Mouse (Mus musculus): Measurements from ENCODE around the gene Gm16503. TPM values are rescaled to one million over a fixed set of nuclear protein-coding genes. Genes with fewer than 3 reads are reported as not detected.

The Gm16503 gene
- not detected for total RNA-seq (2023)

DNA sequence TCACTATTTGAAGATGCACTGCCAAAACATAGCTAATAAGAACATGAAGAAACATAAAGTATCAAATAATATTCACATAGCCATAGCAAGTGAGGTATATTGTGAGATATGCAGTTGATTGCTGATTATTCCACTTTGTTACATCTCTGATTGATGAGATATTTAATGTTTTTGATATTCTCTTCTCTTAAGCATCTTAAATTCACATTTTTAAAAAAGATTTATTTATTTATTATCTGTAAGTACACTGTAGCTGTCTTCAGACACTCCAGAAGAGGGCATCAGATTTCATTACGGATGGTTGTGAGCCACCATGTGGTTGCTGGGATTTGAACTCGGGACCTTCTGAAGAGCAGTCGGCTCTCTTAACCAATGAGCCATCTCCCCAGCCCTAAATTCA lies at the start of gene Gm16503:
Gm16503 (plus strand) TSS at position 301 of the 400 bp plus-strand sequence.

DNA sequence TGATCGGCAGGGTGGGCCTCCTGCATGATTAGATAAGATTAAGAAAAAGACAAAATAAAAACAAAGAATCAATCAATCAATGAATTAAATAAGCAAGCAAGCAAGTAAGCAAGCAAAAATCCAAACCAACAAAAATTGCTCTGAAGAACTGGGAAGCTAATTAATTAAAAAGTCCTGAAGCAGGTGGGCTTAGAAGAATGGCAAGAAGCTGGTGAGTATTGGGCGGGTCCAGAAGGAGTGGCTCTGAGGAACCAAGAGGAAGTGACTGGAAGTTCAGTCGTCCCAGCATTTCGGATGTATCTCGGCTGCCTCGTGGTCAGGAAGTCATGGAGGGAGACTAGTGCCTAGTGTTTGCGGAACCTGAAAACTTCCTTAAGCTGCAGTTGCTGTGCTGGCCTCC lies 47.9 kb upstream of the Gm16503 start, which contains the start of gene Zfp982:
Zfp982 (plus strand) TSS at position 301 of the 400 bp plus-strand sequence.

GRCm38 (mm10) chr4:147553071-147553470 lies 13.1 kb downstream of the Gm16503 start, which contains the start of gene Zfp985:
TSS of gene Zfp985 (plus strand) at chr4:147553277.

Other genes with a start within 250 kb of the Gm16503 start
- gene Zfp988, start 234.5 kb upstream of the Gm16503 start, total RNA-seq (2023): not detected
- not detected for gene Zfp978, start 178.9 kb upstream of the Gm16503 start, total RNA-seq (2023)
- not detected for gene Zfp982, start 47.8 kb upstream of the Gm16503 start, total RNA-seq (2023)
- not detected for gene Zfp985, start 13.1 kb downstream of the Gm16503 start, total RNA-seq (2023)
- not detected for gene Zfp979, start 102.3 kb downstream of the Gm16503 start, total RNA-seq (2023)
- 0.50 TPM for gene Zfp534, start 162.3 kb downstream of the Gm16503 start, total RNA-seq (2023)

Data from CD4-positive naive resting alpha-beta T cell, adult 57 days (primary cell).